Mouse (Mus musculus) right cerebral cortex, postnatal 10 days (tissue): ENCODE data around the gene Abcd1.

Source experiments
- DNase-seq, 2 experiments: peaks; one replicate each; pipeline ENCODE4 v3.0.0; 2021; ENCODE audit warnings: low spot score in 2 of 2

Gene Abcd1

GRCm38 (mm10) chrX:73716109-73716661, at the start of gene Abcd1, which contains the start of gene Bcap31:
TSS of gene Abcd1 (plus strand) at chrX:73716597.
TSS of gene Bcap31 (minus strand) at chrX:73716175.
- peak; percentile 92 to 94 for DNase-seq

- DNase-seq, result peak; percentile 48 to 49
Measured at GRCm38 (mm10) chrX:73672031-73672431, 44.4 kb upstream of the Abcd1 start.

DNA sequence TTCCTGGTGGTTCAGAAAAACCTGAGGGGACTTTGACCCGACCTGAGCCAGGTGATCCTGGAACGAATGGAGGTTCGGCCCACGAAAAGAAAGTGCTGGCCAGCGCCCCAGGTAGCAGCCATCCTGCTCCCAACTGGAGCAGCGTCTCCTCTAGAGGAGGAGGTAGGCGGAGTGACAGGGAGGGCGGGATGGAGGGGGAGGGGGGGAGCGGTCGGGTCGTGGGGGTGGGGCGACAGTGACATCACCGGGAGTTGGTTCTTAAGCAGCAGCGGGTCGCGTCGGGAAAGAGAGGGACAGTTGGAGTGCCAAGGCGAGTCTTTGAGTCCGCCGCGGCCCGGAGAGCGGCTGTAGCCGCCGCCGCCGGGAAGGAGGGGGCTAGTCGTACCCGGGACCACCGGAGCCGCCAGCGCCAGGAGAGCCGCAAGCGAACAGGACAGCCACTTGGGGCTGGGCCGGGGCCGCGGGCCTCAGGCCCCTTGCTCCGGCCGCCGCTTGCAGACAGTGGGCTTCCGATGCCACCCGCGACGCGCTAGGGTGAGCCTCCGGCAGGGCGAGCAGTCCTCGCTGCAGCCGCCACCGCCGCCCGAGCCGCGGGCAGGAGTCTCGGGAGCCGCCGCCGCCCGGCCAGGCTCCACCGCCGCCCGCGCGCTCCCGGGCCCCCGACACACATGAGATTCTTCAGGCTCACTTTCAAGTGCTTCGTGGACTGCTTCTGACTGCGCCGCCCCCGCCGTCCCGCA, 43.3 kb upstream of the Abcd1 start, which contains the start of gene Slc6a8:
Slc6a8 (plus strand) TSS at position 272 of the 740 bp plus-strand sequence.
- peak; percentile 70 to 77 for DNase-seq

- no peak for DNase-seq
Measured at GRCm38 (mm10) chrX:73673619-73673967, 42.8 kb upstream of the Abcd1 start.

DNA sequence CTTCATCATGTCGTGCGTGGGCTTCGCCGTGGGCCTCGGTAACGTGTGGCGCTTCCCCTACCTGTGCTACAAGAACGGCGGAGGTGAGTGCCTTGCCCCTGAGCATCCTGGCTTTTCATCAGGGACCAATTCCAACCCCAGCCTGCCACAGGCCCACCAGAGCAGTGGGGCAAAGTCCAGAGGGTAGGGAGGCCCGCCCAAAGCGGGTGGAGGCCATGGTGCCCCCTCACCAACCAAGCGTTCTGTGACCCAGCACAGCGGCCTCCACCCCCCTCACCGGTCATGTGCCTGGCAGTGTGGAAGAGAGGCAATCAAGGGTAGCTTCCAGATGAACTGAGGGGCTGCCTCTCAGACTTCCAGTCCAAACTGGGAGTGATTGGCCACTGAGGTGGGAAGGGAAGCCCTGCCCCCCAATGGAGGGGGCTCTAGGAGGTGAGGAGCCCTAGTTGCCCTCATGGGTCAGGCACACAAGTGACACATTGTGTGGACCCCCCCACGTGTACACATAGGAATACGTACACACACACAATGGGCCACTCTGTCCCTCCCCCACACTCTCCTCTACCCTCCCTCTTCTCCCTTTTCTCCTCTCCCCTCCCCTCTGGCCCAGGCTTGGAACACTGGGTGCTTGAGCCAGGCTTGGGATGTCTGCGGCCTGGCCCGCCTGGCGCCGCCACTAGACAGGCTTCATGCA, 42.3 kb upstream of the Abcd1 start:
- peak; percentile 36 to 38 for DNase-seq

- DNase-seq, result no peak
Measured at GRCm38 (mm10) chrX:73675231-73675630, 41.2 kb upstream of the Abcd1 start.

GRCm38 (mm10) chrX:73676668-73677067, 39.7 kb upstream of the Abcd1 start:
- DNase-seq, result no peak

DNA sequence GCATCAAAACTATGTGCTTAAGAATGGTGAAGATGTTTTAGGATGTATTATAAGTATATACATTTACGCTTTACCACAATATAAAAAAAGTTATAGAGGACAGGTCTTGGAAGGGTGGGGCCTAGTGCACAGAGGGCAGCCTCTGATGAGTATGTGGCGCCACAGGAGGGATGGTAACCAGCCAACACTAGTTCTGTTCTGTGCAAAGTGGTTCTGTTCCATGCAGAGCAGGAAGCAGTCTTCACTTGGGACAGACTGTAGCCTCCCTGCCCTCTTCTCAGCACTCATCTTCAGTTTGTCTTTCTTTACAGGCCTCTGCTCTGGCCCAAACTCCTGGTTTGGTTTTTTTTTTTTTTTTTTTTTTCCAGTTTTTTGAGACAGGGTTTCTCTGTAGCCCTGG, 32.2 kb upstream of the Abcd1 start:
- DNase-seq, result no peak

GRCm38 (mm10) chrX:73684978-73685377, 31.4 kb upstream of the Abcd1 start:
- no peak for DNase-seq

GRCm38 (mm10) chrX:73685629-73686028, 30.8 kb upstream of the Abcd1 start:
- no peak for DNase-seq

DNA sequence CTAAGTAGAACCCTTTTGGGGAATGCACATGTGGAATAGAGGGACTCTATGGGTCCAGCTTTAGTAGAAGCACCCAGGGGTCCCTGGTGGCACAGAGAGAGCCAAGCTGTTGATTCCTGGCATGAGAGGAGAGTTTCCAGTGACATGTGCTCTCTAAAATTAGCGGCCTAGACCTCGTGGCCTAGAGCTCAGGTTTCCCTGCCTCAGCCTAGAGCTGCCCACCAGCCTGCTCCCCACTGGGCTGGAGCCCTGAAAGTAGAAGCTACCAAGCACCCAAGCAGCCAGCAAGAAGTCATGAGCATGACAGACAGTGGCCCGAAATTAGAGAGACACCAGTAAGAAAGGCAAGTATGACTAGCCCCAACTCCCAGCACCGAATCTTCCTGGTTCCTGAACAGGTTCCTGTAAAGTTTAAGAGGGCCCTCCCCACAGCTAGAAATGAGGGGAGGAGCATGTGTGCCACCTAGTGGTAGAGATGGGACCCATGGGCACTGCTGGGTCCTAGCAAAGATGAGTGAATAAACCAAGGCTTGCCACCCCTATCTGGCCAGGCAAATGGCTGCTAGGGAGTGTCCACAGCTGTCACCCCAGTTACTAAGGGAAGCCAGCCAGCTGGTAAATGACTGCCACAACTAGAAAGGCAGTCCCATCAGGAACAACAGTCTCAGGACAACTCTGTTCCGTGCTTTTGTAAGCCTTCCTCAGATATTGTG, 25.3 kb upstream of the Abcd1 start:
- peak; percentile 34 to 51 for DNase-seq

- no peak for DNase-seq
Measured at GRCm38 (mm10) chrX:73700472-73700871, 15.9 kb upstream of the Abcd1 start.

- DNase-seq, result peak; percentile 38 to 41
Measured at GRCm38 (mm10) chrX:73715476-73716108, 805 bp upstream of the Abcd1 start.

DNA sequence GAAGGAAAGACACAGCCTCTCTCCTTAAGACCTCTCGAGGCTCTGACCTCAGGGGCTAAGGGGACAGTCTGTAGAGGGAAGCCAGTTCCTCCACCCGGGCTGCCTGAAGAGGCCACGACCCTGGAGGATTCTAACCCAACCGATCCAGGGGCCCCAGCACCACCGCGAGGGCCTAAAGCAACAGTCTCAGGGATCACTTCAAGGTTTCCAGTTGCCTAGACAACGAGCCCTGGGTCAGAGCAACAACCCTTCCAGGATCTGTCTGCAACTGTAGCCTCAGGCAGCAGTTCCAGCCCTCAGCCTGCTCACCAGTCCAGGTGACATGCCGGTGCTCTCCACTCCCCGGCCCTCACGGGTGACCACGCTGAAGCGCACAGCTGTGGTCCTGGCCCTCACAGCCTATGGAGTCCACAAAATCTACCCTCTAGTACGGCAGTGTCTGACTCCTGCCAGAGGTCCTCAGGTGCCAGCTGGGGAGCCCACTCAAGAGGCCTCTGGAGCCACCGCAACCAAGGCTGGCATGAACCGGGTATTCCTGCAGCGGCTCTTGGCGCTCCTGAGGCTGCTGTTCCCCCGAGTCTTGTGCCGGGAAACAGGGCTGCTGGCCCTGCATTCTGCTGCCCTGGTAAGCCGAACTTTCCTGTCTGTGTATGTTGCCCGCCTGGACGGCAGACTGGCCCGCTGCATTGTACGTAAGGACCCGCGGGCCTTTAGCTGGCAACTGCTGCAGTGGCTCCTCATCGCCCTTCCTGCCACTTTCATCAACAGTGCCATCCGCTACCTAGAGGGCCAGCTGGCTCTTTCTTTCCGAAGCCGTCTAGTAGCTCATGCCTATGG, 530 bp downstream of the Abcd1 start:
- peak; percentile 21 to 32 for DNase-seq

DNA sequence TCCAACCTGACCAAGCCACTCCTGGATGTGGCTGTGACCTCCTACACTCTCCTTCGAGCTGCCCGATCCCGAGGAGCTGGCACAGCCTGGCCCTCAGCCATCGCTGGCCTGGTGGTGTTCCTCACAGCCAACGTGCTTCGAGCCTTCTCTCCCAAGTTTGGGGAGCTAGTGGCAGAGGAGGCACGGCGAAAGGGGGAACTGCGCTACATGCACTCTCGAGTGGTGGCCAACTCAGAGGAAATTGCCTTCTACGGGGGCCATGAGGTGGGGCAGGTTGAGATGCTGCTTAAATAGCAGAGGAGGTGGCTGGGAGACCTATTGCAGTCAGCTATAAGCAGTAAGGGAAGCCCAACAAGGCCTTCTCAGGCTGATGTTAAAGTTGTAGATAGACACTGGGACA, 1.3 kb downstream of the Abcd1 start:
- peak; percentile 31 to 35 for DNase-seq

GRCm38 (mm10) chrX:73718271-73718670, 1.9 kb downstream of the Abcd1 start:
- DNase-seq, result peak in 1 of 2 experiments; percentile 22

GRCm38 (mm10) chrX:73718686-73719362, 2.4 kb downstream of the Abcd1 start:
- peak; percentile 29 to 43 for DNase-seq

GRCm38 (mm10) chrX:73730908-73731307, 14.5 kb downstream of the Abcd1 start:
- no peak for DNase-seq

GRCm38 (mm10) chrX:73738155-73738554, 21.8 kb downstream of the Abcd1 start:
- peak in 1 of 2 experiments; percentile 22 for DNase-seq

DNA sequence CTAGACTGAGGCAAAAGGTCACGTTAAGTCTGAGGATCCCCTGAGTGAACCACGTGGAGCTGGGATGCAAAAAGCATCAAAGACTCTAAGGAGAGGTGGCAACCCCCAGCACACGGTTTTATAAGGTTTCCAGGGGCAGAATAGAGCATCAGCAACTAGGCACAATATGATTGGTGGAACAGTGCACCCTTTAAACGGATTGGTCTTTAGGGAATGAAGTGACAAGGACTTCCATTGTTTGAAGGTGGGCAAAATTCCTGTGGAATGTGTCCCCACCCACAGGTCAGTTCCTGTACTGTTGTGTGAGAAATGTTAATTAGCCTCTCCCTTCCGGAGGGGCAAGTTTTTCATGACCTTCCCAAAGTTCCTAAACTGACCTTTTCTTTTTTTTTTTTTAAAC, 22.8 kb downstream of the Abcd1 start:
- DNase-seq, result no peak
